Mouse (Mus musculus) hindbrain, embryonic 10.5 days (tissue): ENCODE measurements around the gene Arhgap29. TPM values are rescaled to one million over a fixed set of nuclear protein-coding genes. Genes with fewer than 3 reads are reported as not detected.

Experiments used
- DNase-seq: peaks from one replicate; pipeline ENCODE4 v3.0.0-alpha.2; 2017; ENCODE audit warnings: low spot score
- H3K27ac ChIP-seq: fragments of 300-500 bp; sonication (generic); 2 replicates; pipeline ENCODE4 v1.5.1; 2016; ENCODE audit warnings: mild to moderate bottlenecking, moderate library complexity
- H3K27me3 ChIP-seq: fragments of 300-500 bp; sonication (generic); 2 replicates; pipeline ENCODE4 v1.6.1; 2016; ENCODE audit warnings: mild to moderate bottlenecking; ENCODE audit not compliant: poor library complexity, insufficient read depth, severe bottlenecking
- H3K36me3 ChIP-seq: fragments of 300-500 bp; sonication (generic); 2 replicates; pipeline ENCODE4 v1.6.1; 2016; ENCODE audit warnings: mild to moderate bottlenecking, moderate library complexity
- H3K4me1 ChIP-seq: fragments of 300-500 bp; sonication (generic); replicated peaks from 2 replicates; pipeline ENCODE4 v1.6.1; 2016; ENCODE audit warnings: mild to moderate bottlenecking
- H3K4me3 ChIP-seq: fragments of 300-500 bp; sonication (generic); 2 replicates; pipeline ENCODE4 v1.5.1; 2016; ENCODE audit warnings: mild to moderate bottlenecking, moderate library complexity
- H3K9me3 ChIP-seq: fragments of 300-500 bp; sonication (generic); 2 replicates; pipeline ENCODE4 v1.6.1; 2016; ENCODE audit warnings: mild to moderate bottlenecking, moderate library complexity
- WGBS: fragments of 180-500 bp; shearing (Covaris S2); methylation state at CpG from one replicate; pipeline ENCODE4 v1.1.7; 2016; 5-methylcytosine and 5-hydroxymethylcytosine counted together
- polyA plus RNA-seq: library from polyadenylated mRNA; unstranded; fragments of >200 nt; fragmentation: Nextera tagmentation; extraction: Ambion mirVana; gene quantifications from 2 replicates; pipeline ENCODE4 v1.2.1, GENCODE M21; 2016

Gene Arhgap29
- polyA plus RNA-seq, 1 experiment from 2014 or later = 23.3 TPM

DNA sequence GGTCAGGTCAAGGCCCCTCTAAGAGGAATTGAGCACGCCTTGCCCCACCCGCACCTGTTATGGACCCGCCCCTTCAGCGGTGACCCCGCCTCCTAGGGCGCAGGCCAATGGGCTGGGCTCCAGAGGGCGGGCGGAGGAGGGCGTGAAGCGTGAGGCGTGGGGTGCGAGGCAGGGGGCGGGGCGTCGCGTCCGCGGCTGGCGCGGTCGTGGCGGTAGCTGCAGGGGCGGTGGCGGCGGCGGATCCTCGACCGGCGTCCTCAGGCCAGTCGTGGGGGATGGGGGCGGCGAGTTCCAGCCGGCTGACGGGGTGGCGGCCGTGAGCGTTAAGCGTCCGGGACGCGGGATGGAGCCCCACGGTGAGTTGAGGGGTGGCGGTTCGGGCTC lies 700 bp downstream of the Arhgap29 start:
- peak overlapping the region; percentile 84 for H3K27ac ChIP-seq
- WGBS = under 1% methylated on average over 44 of the region's 44 CpGs

DNA sequence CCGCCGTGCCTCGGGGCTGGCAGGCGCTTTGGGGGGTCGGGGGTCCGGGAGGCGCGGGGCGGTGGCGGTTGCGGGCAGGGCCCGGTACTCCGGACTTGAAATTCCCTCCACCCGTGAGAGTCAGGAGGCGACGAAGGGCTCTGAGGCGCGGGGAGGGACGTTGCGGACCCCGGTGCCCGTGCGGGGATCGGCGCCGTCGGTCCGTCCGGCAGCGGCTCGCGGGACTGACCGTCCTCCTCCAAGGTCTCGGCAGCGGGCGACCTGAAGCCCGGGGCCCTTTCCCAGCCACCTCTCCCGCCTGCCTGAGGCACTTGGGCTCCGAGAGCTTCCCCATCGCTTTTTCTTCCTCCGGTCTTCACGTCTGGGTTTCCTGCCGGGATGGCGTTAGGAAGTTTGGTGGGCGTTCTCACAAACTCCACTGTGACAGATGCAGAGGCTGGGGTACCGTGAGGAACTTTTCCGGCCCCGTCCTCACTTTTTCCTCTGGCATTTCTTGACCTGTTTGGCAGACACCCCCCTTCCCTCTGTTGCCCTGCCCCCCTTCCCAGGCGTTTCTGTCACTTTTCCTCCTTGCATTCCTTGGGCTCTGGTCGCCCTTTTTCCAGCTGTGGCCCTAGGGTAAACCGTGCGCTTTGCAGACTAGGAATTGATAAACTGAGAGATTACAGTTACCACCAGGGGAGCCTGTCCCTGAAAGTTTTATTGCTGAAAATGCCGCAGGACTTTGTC lies 1.3 kb downstream of the Arhgap29 start:
- WGBS = 1% methylated on average over 53 of the region's 53 CpGs
- H3K4me1 ChIP-seq = peaks cover 10% of the 10 kb centered on the region
- H3K36me3 ChIP-seq = no peaks in the 10 kb centered on the region
- H3K4me3 ChIP-seq = peak overlapping the region; percentile 77
- DNase-seq = peak; percentile 55
- peaks cover 39% of the 10 kb centered on the region for H3K27me3 ChIP-seq
- 0 out of 2 replicates have a peak, but pooled peaks cover 3% of the 10 kb centered on the region for H3K9me3 ChIP-seq
- H3K27ac ChIP-seq = peak overlapping the region; percentile 84

More for the DNA sequence above, 700 bp downstream of the Arhgap29 start:
- H3K36me3 ChIP-seq = no peaks in the 10 kb centered on the region
- peak overlapping the region; percentile 77 for H3K4me3 ChIP-seq
- H3K27me3 ChIP-seq = peaks cover 39% of the 10 kb centered on the region
- H3K4me1 ChIP-seq = peaks cover 10% of the 10 kb centered on the region
- DNase-seq = peak; percentile 78
- H3K9me3 ChIP-seq = 0 out of 2 replicates have a peak, but pooled peaks cover 3% of the 10 kb centered on the region

DNA sequence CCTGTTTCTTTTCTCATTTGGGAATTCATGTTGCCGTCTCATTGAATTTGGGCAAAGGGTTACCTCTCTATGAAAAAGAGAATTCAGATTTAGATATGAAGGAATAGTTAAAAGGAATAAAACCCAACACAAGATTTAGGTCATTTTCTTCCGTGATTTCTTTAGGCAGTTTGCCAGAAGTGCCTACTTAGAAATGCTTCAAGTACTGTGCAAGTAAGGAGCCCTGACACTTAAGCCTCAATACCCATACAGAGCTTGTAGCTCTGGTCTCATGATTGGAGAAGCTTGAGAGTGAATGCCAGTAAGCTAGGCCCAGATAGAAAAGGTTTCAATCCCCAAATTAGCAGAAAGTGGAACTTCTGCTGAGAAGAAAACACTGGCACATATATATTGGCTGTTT lies 2.1 kb downstream of the Arhgap29 start:
- no peak overlapping the region for H3K27ac ChIP-seq
- H3K27me3 ChIP-seq = peaks cover 39% of the 10 kb centered on the region
- H3K36me3 ChIP-seq = no peaks in the 10 kb centered on the region
- H3K9me3 ChIP-seq = 0 out of 2 replicates have a peak, but pooled peaks cover 3% of the 10 kb centered on the region
- no peak for DNase-seq
- H3K4me1 ChIP-seq = peaks cover 10% of the 10 kb centered on the region
- 45% methylated on average over 2 of the region's 2 CpGs for WGBS
- H3K4me3 ChIP-seq = peak overlapping the region; percentile 77; the same call in 1 of the 2 replicates

DNA sequence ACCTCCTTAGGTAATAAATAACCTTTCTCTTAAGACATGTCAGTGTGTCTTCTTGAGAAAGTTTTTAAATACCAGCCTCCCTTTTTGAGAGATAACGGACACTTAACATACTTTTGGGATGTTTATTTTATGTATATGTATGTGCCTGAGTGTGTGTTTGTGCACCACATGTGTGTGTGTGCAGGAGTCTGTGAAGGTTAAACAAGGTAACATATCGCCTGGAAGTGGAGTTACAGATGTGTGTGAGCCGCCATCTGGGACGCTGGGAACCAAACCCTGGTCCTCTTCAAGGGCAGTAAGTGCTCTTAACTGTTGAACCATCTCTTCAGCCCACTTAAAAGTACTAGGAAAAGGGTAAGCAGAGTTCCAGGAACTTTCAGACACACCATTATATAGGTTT lies 3.2 kb downstream of the Arhgap29 start:
- DNase-seq = no peak
- 96% methylated on average over 4 of the region's 4 CpGs for WGBS
- H3K27ac ChIP-seq = no peak overlapping the region
- H3K4me3 ChIP-seq = no peak overlapping the region
- H3K4me1 ChIP-seq = peaks cover 10% of the 10 kb centered on the region
- H3K9me3 ChIP-seq = 0 out of 2 replicates have a peak, but pooled peaks cover 3% of the 10 kb centered on the region
- peaks cover 39% of the 10 kb centered on the region for H3K27me3 ChIP-seq
- no peaks in the 10 kb centered on the region for H3K36me3 ChIP-seq

DNA sequence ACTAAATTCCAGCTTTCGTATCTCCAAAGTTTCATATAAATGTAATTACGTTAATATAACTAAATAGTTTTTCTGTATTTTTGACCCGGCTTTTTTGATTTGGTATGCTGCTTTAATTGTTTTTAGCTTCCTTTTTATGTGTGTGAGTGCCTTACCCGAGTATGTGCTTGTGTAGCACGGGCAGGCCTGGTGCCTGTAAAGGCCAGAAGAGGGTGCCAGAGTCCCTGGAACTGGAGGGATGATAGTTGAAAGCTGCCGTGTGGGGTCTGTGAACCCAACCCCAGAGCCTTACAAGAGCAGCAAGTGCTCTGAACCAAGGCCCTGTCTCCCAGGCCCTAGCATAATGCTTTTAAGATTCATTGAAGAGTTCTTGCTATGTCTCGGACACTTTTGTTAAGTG lies 4.4 kb downstream of the Arhgap29 start:
- 86% methylated on average over 7 of the region's 7 CpGs for WGBS
- Histone ChIP-seq H3K4me3 (no peak overlapping the region), H3K27me3 (peaks cover 37% of the 10 kb centered on the region), H3K4me1 (peaks cover 10% of the 10 kb centered on the region), H3K9me3 (0 out of 2 replicates have a peak, but pooled peaks cover 3% of the 10 kb centered on the region), H3K36me3 (no peaks in the 10 kb centered on the region), H3K27ac (no peak overlapping the region)
- DNase-seq = no peak

DNA sequence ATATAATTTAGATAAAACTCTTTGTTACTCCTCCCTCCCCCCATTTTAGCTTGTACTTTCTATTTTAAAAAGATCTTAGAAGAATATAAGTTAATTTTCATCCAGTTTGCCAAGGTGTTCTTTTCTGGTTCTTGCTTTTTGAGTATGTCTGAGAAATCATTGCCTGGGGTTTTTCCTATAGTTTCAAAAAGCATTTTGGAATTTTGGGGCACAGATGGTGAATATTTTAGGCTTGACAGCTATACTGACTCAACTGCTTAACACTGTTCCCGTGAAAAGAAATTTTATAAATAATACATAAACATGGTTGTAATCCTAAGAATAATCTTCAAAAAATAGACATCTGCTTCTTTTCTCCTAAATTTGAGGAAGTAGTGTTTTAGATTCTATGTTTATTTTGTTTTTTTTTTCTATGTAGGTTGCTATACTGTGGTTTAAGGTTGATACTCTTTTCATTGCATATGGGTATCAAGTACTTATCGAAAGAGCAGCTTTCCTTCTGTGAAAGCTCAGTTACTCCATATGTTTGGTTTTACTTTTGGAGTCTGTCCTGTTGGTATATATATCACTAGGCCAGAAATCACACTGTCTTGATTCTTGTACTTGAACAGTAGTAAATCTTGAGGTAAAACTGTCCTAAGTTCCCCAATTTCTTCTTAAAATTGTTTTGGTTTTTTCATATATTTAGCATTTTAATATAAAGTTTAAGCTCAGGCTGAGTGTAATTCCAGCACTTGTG lies 5.4 kb downstream of the Arhgap29 start:
- H3K36me3 ChIP-seq = no peaks in the 10 kb centered on the region
- 0 out of 2 replicates have a peak, but pooled peaks cover 3% of the 10 kb centered on the region for H3K9me3 ChIP-seq
- H3K4me3 ChIP-seq = no peak overlapping the region
- no peak for DNase-seq
- 95% methylated on average over 2 of the region's 2 CpGs for WGBS
- H3K27ac ChIP-seq = no peak overlapping the region
- H3K27me3 ChIP-seq = peaks cover 30% of the 10 kb centered on the region
- H3K4me1 ChIP-seq = peaks cover 10% of the 10 kb centered on the region

DNA sequence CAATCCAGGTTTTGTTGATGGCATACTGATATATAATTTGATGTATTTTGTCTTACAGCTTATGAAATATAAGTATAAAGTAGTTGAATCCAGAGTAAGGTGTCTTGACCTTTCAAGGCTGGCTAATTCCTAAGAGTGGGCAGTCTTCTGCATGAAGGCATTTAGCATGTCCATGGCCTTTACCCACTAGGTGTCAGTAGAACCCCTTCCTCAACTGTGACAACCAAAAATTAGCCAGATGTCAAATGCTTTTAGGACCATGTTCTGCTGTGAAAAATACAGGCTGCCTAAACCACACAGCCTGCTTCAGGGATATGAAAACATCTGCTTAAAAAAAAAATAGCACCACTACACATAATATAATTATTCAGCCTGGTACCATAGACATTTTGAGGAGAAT lies 11.8 kb downstream of the Arhgap29 start:
- H3K9me3 ChIP-seq = no peaks in the 10 kb centered on the region
- H3K4me1 ChIP-seq = peaks cover 21% of the 10 kb centered on the region
- no peak overlapping the region for H3K27ac ChIP-seq
- no peaks in the 10 kb centered on the region for H3K36me3 ChIP-seq
- DNase-seq = peak; percentile 50
- H3K4me3 ChIP-seq = no peak overlapping the region
- peaks cover 6% of the 10 kb centered on the region; the same call in 1 of the 2 replicates for H3K27me3 ChIP-seq

DNA sequence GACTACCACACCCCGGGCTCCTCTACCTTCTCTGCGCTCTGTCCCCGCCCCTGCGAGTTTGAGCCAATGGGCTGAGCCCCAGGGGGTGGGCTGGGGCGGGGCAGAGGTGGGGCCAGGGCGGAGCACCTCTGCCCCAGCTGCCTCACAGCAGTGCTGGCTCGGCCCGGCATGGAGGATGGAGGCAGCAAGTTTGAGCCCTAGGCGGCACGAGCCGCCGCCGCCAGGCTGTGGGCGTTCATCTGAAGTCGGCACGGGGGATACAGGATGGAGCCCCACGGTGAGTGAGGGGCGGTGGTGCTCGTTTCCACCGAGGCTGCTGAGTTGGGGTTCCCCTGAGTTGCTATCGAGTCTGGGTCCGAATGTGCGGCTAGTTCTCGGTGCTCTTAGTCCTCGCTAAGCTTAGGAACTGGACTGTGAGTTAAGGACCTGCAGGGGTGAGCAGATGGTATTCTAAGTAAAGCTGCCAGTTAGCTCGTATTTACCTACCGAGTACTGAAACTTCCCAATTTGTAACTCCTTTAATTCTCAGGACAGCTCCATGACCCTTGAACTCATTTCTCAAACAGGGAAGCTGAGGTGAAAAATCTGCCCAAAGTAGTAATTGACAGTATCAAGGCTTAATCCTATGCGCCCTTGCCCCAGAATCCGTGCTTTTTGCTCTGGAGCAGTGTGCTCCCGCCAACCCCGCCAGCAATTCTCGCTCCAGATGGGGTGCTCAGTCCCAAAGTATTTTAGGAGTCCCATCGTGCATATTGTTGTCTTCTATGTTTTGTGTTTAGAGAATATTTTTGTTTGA lies 15.5 kb downstream of the Arhgap29 start:
- H3K27me3 ChIP-seq = peaks cover 6% of the 10 kb centered on the region; the same call in 1 of the 2 replicates
- peaks cover 24% of the 10 kb centered on the region for H3K4me1 ChIP-seq
- peak overlapping the region; percentile 68 for H3K4me3 ChIP-seq
- H3K9me3 ChIP-seq = no peaks in the 10 kb centered on the region
- under 1% methylated on average over 33 of the region's 33 CpGs for WGBS
- peak; percentile 90 for DNase-seq
- no peaks in the 10 kb centered on the region for H3K36me3 ChIP-seq
- H3K27ac ChIP-seq = peak overlapping the region; percentile 84

DNA sequence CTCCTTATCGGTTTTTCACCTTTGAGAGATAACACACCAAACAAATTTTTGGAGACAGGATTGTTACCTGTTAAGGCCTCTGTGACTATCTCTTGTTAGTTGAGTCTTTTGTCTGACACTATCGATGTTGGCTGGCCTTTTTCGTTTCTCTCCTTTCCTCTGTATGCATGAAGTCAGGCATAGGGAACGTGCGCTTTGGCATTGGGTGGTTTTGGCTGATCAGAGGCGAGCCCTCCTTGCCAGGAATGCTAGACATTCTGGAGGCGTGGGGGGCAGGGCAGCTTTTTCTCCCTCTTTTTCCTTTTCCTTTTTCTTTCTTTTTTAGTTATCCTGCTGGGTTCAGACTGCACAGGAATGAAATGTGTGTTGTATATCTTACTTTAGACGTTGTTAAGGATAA lies 16.3 kb downstream of the Arhgap29 start:
- H3K36me3 ChIP-seq = no peaks in the 10 kb centered on the region
- H3K4me1 ChIP-seq = peaks cover 24% of the 10 kb centered on the region
- 2% methylated on average over 8 of the region's 8 CpGs for WGBS
- H3K9me3 ChIP-seq = no peaks in the 10 kb centered on the region
- peaks cover 6% of the 10 kb centered on the region; the same call in 1 of the 2 replicates for H3K27me3 ChIP-seq
- peak; percentile 29 for DNase-seq
- no peak overlapping the region for H3K27ac ChIP-seq
- peak overlapping the region; percentile 68 for H3K4me3 ChIP-seq

DNA sequence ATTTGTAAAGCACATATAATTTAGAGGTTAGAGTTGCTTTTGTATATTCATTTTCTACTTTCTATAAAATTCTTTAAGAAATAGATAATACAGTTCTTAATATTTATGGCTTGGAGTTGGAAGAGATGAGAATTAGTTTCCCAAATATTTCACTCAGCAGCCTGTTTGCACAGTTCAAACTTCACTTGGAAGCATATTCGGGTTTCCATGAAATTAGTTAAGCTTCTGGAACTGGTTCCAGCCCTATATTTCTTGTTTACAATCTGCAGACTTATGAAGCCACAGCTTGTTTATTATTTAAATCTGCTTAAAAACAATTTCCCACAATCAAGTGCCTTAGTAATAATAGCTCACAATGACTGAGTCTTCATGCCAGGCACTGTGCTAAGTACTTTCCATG lies 17.1 kb downstream of the Arhgap29 start:
- WGBS = 59% methylated on average over 1 of the region's 1 CpGs
- Histone ChIP-seq H3K27ac (no peak overlapping the region), H3K9me3 (no peaks in the 10 kb centered on the region), H3K4me1 (peaks cover 24% of the 10 kb centered on the region), H3K36me3 (no peaks in the 10 kb centered on the region), H3K27me3 (peaks cover 6% of the 10 kb centered on the region; the same call in 1 of the 2 replicates), H3K4me3 (peak overlapping the region; percentile 68; the same call in 1 of the 2 replicates)
- DNase-seq = no peak

DNA sequence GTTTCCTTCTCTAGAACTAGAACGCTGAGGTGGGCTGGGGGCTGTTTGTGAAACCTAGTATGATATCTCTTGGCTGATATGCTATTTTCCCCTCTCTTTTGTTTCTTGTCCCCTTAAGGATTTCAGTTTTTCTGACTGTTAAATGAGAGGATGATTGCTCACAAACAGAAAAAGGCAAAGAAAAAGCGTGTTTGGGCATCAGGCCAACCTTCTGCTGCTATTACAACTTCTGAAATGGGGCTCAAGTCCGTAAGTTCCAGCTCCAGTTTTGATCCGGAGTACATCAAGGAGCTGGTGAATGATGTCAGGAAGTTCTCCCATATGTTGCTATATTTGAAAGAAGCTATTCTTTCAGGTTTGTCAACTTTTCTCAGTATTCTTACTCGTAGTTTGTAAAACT lies 21.4 kb downstream of the Arhgap29 start:
- Histone ChIP-seq H3K27ac (no peak overlapping the region), H3K4me3 (no peak overlapping the region), H3K36me3 (no peaks in the 10 kb centered on the region), H3K27me3 (no peaks in the 10 kb centered on the region; the same call in 1 of the 2 replicates), H3K4me1 (peaks cover 6% of the 10 kb centered on the region), H3K9me3 (no peaks in the 10 kb centered on the region)
- WGBS = 83% methylated on average over 5 of the region's 5 CpGs
- no peak for DNase-seq

DNA sequence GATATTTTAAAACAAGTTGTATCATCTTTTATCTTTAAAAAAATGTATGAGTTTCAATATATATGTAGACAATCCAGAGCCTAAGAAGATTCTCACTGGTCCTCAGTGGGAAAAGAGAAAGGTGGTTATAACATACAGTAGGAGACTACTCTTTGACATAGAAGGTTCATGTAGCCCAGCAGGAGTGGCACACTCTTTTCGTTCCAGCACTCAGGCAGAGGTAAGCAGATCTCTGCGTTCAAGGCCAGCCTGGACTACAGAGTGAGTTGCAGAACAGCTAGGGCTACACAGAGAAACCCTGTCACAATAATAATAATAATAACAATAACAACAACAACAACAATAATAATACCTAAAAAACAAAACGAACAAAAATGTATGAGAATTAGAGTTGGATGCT lies 23.0 kb downstream of the Arhgap29 start:
- Histone ChIP-seq H3K4me1 (no peaks in the 10 kb centered on the region), H3K36me3 (no peaks in the 10 kb centered on the region), H3K27me3 (no peaks in the 10 kb centered on the region), H3K4me3 (no peak overlapping the region), H3K27ac (no peak overlapping the region), H3K9me3 (no peaks in the 10 kb centered on the region)
- 85% methylated on average over 3 of the region's 3 CpGs for whole genome bisulfite sequencing
- no peak for DNase-seq
